Mouse (Mus musculus): ENCODE measurements around the gene Syngr3.
"Not testable (repeated sequence)": the region's sequence is repeated elsewhere in the genome, so short reads cannot be mapped to it uniquely, and the experiment has no call there.

DNA sequence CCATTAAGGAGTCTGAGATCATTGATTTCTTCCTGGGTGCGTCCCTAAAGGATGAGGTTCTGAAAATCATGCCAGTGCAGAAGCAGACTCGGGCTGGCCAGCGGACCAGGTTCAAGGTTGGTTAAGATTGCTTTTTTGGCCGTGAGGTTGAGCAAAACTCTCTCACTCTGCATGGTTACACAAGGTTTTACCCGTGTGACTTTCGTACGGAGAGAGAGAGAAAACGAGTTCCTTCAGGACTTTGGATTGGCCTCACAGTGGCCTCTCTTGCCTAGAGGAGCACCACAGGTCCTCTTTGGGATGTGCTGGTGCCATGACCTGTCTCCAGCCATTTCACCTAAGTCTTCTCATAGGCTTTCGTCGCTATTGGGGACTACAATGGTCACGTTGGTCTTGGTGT, 30.9 kb upstream of the Syngr3 start:
- not testable (repeated sequence) for TF ChIP-seq CTCF (IDR thresholded peaks at IDR 0.05; ENCODE audit: low read depth, low read length); POLR2A (IDR thresholded peaks at IDR 0.05; ENCODE audit: borderline replicate concordance, low read depth, low read length)
